Mouse (Mus musculus): ENCODE measurements around the gene Krba1. TPM values are rescaled to one million over a fixed set of nuclear protein-coding genes. Genes with fewer than 3 reads are reported as not detected.

The Krba1 gene
- polyA plus RNA-seq (2012; rRNA removed): 16.9 and 17.8 TPM in 2 replicates

DNA sequence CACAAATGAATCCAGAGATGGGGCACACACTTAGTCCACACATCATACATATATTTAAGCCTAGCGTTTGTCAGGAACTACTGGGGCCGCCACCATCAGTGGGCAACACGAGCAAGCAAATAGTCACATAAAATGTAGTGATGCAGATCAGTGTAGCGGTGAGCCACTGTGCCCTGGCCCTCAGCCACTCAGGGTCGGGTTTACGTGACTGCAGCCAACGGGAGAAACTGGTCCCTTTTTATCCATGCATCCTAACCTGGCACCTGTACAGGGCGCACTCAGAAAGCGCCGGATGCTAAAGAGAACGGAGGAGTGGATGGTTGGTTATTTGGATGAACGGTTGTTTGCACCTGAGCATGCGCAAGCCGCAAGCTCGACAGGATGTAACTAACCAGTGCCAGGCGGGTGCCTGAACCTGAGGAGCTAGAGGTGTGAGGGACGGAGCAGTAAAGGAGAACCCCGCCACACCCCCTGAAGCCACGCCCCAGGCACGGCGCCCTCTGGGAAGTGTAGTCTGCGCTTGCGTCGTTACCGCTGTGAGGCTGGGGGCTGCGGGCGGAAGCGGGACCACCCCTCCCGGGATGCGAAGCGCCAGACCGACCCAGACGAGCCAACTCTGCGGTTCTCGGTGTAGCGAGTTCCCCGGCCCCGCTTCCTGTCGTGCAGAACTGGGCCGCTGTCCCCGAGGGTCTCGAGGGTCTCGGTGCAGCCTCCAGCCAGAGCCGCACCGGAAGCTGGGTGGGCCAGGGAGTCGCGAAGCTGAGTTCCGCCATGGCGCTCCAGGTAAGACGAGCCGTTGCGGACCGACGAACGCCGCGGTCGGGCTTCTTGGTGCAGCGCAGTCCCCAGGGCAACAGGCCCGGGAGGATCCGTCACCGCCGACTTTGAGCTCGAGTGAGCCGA, at the start of gene Krba1:
Krba1 (plus strand) TSS at position 482 of the 903 bp plus-strand sequence.
- peak; percentile 20 for DNase-seq (ENCODE audit: low read depth)

DNA sequence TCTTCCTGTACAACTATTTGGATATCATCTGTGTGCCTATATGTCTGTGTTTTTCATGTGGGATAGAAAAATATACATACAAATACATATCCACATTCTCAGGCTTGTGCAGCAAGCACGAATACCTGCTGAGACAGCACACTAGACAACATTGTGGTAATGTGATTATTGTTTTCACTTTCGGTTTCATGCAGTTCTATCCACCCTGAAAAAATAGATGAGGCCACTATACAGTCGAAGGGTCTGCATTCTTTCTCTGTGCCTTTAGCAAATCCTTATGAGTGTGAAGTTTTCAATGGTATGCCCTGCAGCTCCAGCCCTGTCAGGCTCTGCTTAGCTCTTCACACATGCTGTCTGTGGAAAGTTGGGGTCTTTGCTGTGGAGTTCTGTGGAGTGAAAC, 36.5 kb upstream of the Krba1 start:
- DNase-seq (ENCODE audit: low read depth): no peak

DNA sequence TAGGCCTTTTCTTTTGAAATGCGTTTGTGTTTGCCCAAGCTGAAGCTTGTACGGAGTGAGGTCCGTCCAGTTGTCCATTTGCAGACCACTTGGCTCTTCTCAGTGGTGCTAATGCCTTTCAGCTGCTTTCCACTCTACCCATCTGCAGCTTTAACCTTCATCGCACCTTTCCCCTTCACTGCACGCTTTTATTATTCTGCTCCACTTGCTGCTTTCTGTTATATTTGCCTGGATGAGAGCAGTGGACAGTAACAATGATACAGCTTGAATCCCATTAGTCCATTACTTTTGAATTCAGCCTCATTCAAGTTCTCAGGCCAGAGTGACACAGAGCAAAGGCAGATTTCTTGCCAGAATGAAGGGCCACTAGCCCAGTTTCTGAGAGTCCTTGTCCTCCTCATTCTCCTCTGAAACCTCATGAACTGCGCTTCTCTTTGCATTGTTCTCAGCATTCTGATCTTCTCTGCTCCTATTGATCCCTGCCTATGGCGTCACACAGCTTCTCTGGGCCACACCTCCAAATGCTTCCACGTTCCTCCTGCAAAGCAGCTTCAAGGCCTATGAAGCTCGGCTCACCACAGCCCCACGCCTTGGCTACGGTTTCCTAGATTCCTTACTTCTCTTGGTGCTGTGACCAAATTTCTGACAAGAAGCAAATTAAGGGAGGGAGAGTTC, 28.9 kb upstream of the Krba1 start:
- no peak for DNase-seq (ENCODE audit: low read depth)

DNA sequence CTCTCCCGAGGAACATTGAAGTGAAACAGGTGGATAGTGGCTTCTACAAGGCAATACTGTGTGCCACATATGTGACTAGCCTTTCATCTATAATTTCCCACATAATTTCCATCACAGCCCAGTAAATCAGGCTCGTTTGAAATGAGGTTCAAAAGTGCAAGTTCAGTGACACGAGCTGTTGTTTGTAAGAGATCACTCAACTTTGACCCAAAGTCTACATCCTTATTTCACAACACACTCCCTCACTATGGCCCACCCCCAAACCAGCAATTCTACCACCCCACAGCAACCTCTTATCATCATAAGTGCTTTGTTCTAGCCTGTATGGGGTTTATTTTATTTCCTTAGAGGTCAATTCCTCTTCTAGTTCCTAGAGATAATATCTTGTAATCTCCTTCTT, 7.2 kb upstream of the Krba1 start:
- DNase-seq (ENCODE audit: low read depth): no peak

DNA sequence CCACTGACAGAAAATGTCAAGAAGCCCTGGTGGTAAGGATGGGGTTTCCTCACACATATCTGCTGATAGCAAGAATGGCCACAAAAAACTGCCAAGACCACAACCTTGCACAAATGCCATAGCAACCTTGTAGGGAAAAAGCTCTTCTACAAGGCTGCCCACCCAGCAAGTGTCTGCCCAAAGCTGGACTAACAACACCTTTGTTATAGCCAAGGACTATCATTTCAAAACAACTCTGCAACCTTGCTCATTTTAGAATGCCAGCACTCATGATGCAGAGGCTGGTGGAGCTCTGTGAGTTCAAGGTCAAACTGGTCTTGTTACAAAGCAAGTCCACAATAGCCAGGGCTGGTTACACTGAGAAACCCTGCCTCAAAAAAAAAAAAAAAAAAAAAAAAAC, 1.6 kb upstream of the Krba1 start:
- DNase-seq (ENCODE audit: low read depth): no peak

DNA sequence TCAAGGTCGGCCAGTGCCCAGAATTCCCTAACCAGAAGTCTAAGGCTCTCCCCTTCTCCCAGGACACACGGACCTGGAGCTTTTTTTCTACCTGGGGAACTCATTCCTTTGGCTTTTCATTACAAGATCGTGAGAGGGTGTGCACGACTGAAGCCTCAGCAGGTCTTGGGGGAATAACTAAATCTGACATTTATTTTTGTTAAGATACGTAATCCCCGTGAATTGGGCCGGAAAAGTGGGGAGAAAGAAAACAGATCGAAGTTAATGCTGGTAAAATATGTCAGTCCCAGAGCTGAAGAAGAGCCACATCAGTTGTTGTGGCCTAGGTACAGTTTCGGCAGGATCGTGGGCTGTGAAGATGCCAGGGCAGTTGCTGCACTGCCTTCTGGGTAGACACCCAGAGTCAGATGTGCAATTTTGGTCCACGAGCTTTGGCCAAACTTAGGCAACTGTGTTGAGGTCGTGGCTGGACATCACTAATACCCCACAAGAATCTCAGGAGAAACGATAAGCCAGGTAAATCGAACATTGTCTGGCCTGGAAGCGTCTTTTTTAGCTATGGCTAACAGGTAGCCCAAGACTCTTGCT, 716 bp downstream of the Krba1 start:
- peak; percentile 9 for DNase-seq (ENCODE audit: low read depth)

DNA sequence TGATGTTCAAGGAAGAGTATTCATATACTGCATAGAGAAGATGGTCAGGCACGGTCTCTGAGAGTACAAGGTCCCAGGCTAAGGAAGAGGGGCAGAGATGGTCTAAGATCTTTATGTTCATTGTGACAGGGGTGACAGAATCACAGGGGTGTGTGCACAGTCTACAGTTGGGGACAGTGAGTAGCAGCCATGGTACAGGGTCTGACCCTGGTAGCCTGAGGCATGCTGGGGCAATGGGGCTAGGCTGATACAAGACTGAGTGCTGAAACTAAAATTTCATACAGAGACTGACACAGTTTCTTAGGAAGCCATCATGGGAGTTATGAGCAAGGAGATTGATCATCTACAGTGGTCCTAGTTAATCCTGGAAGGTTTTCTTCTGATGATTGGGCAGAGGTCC, 1.3 kb downstream of the Krba1 start:
- no peak for DNase-seq (ENCODE audit: low read depth)

DNA sequence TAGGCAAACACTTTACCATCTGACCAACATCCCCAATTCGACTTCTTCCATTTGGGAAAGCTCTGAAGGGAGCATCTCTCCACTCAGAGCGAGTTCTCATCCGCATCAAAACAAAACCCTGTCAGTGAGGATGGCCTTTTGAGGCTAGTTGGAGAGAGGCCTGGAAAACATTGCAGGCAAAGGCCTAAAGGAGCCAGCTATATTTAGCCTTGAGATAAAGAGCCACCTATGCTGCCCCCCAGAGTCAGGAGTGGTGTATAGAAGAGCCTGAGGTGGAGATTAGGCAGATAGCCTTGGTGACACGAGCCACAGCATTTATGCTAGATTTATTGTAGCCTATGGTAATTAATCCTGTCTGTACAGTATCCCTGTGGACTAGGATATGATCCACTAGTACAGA, 1.9 kb downstream of the Krba1 start:
- DNase-seq (ENCODE audit: low read depth): no peak

DNA sequence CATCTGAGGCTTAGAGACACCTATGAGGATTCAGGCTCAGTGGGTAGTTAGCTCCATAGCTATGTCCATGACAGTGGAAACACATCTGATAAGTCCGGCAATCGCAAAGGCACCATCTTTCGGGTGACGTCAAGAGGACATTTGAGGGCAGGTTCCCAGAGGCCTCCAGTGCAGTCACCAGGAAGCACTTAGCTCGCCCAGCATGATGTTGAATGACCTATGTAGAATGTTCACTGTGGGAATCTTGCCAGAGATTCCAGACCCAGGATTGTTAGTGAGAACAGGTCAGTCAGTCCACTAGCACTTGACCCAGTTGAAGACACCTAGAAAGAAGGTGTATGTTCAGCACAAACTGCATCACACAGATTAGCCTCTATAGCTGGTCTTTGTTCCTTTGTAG, 4.5 kb downstream of the Krba1 start:
- DNase-seq (ENCODE audit: low read depth): no peak

DNA sequence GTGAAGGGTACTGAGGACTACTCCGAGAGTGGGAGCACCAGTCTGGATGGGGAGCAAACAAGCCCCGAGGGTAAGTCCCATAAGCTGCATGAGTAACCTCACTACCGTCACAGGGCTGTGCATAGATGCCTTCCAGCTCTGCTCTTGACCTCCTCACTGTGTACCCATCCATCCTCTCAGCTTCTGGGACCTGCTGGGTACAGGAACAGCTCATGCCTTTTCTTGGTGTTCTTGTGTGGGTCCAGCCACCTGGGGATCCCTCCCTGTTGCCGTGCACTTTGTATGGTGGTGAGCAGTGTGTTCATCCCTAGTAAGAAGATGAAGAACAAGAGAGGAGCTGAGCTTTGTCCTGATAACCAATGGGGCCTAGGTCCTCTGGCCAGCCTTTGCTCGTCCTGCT, 8.7 kb downstream of the Krba1 start:
- no peak for DNase-seq (ENCODE audit: low read depth)

DNA sequence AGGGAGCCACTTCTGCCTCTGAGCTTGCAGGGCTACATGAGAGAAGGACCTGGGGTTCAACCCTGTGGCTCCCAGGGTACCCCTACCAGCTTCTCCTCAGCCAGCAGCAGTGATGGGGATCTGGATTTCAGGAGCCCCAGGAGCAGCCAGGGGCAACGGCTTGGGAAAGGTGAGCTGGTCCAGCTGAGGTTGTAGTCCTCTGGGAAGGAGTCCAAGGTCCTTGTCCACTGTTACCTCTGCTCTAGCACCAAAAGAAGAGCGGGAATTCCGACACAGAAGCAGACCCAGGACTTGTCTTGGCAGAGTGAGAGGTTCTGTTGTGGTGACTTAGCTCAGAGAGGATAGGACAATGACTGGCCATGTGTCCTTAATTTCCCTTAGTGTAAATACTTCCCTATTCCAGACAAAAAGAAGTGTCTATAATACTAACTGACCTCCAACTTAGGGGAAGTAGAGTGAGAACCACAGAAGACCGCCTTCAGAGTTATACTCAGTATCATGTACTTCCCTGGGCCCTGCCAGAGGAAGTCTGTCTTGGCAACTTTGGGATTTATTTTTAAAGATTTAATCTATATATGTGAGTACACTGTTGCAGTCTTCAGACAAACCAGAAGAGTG, 14.4 kb downstream of the Krba1 start:
- no peak for DNase-seq (ENCODE audit: low read depth)

DNA sequence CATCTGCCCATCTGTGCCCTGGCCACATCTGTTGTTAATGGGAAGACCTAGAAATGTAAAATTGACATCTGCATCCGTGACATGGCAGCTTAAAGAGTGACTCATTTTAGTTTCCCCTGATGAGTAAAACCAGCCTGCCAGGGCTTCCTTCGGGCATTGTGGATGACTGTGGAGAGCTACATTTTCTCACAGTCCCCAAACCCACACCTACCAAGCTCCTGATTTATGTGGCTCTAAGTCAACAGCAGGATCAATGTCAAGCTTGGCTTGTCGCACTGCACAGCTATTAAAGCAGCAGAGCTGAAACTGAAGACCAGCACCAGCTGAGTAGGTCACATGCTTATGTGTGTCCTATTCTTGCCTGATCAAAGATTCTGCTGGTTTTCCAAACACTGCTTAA, 15.2 kb downstream of the Krba1 start:
- DNase-seq (ENCODE audit: low read depth): no peak

DNA sequence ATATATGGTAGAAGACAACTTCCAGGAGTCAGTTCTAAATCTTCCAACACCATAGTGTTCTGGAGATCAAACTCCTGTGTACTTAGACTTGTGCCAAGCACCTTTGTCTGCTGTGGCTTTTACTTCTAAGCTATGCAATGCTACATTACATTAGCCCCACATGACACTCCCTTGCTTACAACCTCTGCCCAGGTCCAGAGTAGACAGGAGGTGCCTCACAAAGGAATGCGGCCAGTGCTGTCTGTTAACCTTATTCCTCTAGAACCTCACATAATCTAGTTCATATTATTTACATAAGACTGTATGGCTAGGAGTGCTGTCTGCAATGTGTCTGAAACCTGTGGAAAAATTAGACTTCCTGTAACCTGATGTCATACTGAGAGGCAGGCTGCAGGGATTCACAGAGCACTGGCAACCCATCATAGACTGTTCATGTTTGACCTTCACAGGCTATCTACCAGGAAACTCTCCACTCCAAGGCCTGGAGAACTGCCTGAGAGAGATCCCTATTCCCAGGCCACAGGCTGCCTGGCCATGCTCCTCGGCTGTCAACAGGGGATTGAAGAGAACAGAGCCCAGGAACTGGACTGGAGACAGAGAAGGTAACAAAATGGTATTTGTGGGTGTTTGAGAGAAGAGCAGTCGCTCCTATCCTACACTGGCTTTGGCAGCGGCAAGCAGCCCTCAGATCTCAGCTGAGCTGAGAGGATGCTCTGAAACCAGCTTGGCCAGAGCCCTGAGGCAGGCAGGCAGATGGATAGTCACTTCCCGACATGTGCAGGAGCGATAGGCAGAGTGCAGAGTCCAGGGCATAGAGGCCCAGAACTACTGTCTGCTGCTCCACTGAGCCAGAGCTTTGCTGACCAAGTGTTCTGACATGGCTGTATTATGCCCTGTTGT, 16.1 kb downstream of the Krba1 start:
- DNase-seq (ENCODE audit: low read depth): no peak

DNA sequence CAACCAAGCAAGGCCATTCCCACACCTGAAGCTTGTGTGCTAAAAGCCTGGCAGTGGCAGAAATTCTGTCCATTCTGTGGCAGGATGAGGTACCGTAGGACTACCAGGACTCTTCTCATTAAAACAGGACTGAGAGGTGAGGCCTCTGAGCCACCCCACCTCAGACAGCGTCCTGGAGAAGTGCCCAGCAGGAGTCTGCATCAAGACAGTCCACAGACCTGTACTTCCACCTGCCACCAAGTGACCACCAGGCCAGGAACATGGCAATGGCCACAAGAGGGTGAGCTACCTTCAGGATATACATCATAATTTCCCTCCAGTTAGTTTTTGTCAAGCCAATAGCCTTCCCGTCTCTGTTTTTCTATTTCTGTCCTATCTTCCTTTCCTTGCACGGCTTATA, 16.8 kb downstream of the Krba1 start:
- no peak for DNase-seq (ENCODE audit: low read depth)

DNA sequence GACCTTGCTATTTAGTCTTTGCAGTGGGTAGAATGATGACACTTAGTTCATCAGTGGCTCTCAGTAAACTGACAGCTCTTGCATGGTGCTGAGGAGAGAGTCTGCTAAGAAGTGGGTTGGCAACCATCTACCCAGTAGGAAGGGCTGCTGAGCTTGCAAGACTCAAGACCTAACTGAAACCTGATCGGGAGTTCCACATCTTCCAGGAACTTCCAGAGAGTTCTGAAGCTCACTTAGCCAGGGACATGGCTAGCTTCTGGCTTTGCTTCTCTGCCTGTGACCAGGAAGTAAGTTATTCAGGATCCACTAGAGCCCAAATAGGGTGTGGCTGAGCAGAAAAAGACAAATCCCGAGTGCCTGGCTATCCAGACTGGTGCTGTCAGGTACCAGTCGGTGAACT, 17.3 kb downstream of the Krba1 start:
- no peak for DNase-seq (ENCODE audit: low read depth)

DNA sequence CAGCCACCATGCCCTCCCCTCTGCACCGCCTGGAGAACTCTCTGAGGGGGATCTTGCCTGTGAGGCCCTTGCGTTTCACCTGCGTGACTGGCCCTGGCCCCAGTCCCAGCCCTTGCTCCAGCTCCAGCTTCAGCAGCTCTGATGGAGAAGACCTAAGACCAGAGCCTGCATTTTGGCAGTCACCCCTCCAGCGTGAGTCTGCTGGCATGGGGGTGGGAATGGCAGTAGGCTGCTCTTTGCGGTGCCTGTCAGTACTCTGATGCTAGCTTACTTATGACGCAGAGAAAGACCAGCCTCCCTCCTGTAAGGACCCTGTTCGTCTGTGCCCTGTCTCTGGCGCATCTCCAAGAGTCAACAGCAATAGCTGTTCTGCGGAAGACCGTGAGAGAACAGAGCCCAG, 17.7 kb downstream of the Krba1 start:
- no peak for DNase-seq (ENCODE audit: low read depth)

DNA sequence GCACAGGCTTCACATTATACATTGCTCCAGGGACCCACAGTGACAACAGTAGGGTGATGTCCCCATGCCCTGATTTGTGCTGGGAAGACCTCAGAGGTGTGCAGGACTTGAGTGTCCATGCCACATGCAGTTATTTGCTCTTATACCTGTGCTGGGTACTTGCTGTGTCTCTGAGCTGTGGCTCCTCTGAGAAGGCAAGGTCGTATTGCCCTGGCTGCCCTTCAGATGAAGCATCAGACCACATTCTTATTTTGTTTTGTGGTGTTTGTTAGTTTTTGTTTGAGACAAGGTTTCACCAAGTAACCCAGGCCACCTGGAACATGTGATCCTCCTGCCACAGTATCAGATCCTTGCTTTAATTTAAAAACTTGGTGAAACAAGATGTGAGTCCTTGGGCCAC, 19.5 kb downstream of the Krba1 start:
- DNase-seq (ENCODE audit: low read depth): no peak

DNA sequence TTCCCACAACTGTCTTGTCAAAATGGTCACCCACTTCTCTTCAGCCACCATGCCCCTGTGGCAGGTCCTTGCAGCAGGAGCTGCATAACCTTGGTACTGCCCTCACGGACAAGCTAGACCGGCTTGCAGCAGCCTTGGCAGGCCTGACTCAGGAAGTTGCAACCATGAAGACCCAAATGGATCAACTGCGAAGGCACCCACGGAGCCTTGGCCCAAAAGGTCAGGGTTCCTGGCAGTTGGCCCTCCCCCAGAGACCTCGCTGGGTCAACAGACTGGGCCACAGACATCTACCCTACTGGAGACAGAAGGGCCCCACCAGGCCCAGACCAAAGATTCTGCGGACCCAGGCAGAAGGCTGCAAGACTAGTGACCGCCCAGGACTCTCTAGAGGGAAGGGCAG, 20.2 kb downstream of the Krba1 start:
- DNase-seq (ENCODE audit: low read depth): no peak

DNA sequence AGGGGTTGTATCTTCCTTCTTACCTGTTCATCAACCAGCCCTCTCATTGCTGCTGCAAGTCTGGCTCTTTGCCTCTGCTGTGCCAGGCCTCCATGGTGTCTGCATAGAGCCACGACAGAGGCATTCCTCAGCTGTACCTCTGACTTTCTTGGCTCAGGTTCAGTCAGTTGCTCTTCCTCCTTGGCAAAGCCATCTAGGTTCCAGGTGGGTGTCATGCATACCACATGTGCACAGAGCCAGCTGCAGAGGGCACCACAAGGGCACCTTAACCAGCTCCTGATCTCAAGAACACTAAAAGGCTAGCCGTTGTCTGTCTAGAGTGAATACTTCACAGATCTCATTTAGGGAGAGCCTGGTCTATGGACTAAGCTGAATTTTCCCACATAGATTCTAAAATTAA, 21.1 kb downstream of the Krba1 start:
- no peak for DNase-seq (ENCODE audit: low read depth)

DNA sequence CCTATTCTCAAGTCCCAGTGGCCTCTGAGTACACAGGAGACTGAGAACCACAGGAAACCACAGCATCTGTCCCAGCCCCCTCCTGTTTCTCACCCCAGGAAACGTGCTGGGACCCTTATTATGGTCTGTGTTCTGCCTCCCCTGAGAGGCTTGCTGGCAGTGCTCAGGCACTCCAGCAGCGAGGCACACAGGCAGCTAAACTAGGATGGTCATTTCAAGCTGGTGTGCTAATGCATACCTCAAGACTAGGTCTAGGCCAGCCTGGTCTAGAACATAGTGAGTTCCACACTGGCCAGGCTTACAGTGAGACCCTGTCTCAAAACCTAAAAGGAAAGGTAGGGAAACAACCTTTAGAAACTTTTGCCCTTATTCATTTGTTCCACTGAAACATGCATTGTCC, 25.3 kb downstream of the Krba1 start:
- no peak for DNase-seq (ENCODE audit: low read depth)

DNA sequence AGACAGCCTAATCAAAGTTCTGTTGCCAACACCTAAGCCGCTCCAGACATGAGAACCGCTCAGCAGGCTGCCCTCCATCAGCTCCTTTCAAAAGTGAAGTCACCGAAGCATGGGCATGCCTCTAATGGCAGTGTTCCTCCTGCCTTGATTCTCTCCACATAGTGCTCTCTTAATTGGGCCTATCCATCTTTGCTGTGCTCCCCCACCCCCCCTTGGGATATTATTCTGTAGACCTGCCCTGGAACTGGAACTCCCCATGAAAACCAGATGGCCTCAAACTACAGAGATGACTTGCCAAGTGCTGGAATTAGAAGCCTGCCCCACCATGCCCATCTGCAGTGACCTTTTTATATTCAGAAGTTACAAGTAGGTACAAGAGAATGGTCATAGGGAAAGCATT, 27.9 kb downstream of the Krba1 start:
- DNase-seq (ENCODE audit: low read depth): no peak

DNA sequence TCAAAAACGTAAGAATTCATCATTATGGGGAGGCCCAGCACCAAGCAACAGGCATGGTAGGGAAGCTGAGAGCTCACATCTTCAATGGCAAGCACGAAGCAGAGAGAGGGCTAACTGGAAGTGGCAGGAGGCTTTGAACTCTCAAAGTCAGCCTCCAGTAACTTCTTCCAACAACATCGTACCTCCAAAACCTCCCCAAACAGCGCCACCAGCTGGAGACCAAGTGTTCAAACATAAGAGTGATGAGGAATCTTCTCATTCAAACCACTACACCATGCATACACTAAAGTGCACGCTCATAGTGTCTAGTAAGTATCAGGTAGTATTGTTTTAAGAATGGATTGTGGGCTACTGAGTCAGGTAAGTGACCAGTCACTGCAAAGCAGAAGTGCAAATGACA, 28.7 kb downstream of the Krba1 start:
- no peak for DNase-seq (ENCODE audit: low read depth)

Data from gonadal fat pad, adult 2 months (tissue).